Mouse (Mus musculus): Measurements from ENCODE around the gene Mlf2.

GRCm38 (mm10) chr6:124953991-124954715 lies 23.0 kb downstream of the Mlf2 start:
- TF ChIP-seq CHD2 (IDR thresholded peaks at IDR 0.05; ENCODE audit: low read depth, low read length) (no peak), ZC3H11A (IDR thresholded peaks at IDR 0.05; ENCODE audit: borderline replicate concordance, low read depth, low read length) (no peak), ZNF384 (IDR thresholded peaks at IDR 0.05; ENCODE audit: low read depth, low read length) (no peak), MAFK (IDR thresholded peaks at IDR 0.05; ENCODE audit: insufficient read depth, low read depth, low read length) (peak; percentile 37; the same call in 1 of the 2 replicates), HCFC1 (IDR thresholded peaks at IDR 0.05; ENCODE audit: borderline replicate concordance, insufficient read depth, low read length) (no peak)

Data from ES-E14 (cell line).